Mouse (Mus musculus) T-helper 17 cell (primary cell): ENCODE measurements around the gene Msi2.

Experiments
- in situ Hi-C, 2 experiments: fragments of 300-600 bp; cut with MboI, MseI; formaldehyde crosslinking; loops; 1 replicate in 1 of 2; 2 replicates in 1 of 2; pipeline ENCODE4 v1.15.1; 2025; ENCODE audit warnings: high pct_unique_total_duplicates in 2 of 2

Gene Msi2

GRCm38 (mm10) chr11:88594010-88594409, 124.3 kb downstream of the Msi2 start:
- in situ Hi-C loops: no loop called here

GRCm38 (mm10) chr11:88592099-88592498, 126.2 kb downstream of the Msi2 start:
- in situ Hi-C loops: no loop called here

- in situ Hi-C loops: no loop called here
These were observed 127.7 kb downstream of the Msi2 start for GRCm38 (mm10) chr11:88590647-88591046.

GRCm38 (mm10) chr11:88589641-88590040, 128.7 kb downstream of the Msi2 start:
- in situ Hi-C loops: loop anchor here in 1 of 2 experiments (5.0 kb wide), 1 partner anchor 37 kb away; no protein-coding TSS in a partner anchor

GRCm38 (mm10) chr11:88588688-88589210, 129.6 kb downstream of the Msi2 start:
- in situ Hi-C loops: loop anchor here in 1 of 2 experiments (5.0 kb wide), 1 partner anchor 36 kb away; no protein-coding TSS in a partner anchor

- in situ Hi-C loops: loop anchor here in 1 of 2 experiments (5.0 kb wide), 1 partner anchor 35 kb away; no protein-coding TSS in a partner anchor
These were observed 130.6 kb downstream of the Msi2 start for GRCm38 (mm10) chr11:88587710-88588109.

- in situ Hi-C loops: loop anchor here in 1 of 2 experiments (5.0 kb wide), 1 partner anchor 34 kb away; no protein-coding TSS in a partner anchor
These were observed 132.4 kb downstream of the Msi2 start for GRCm38 (mm10) chr11:88585880-88586279.

- in situ Hi-C loops: loop anchor here in 1 of 2 experiments (5.0 kb wide), 1 partner anchor 33 kb away; no protein-coding TSS in a partner anchor
These were observed 133.1 kb downstream of the Msi2 start for GRCm38 (mm10) chr11:88585171-88585632.

GRCm38 (mm10) chr11:88583866-88584265, 134.4 kb downstream of the Msi2 start:
- in situ Hi-C loops: no loop called here

GRCm38 (mm10) chr11:88583259-88583833, 135.0 kb downstream of the Msi2 start:
- in situ Hi-C loops: no loop called here

GRCm38 (mm10) chr11:88582781-88583180, 135.5 kb downstream of the Msi2 start:
- in situ Hi-C loops: no loop called here

GRCm38 (mm10) chr11:88582021-88582707, 136.1 kb downstream of the Msi2 start:
- in situ Hi-C loops: no loop called here

- in situ Hi-C loops: no loop called here
These were observed 136.9 kb downstream of the Msi2 start for GRCm38 (mm10) chr11:88581375-88581774.

- in situ Hi-C loops: loop anchor here in 1 of 2 experiments (10.0 kb wide), 1 partner anchor 1004 kb away; no protein-coding TSS in a partner anchor
These were observed 139.6 kb downstream of the Msi2 start for GRCm38 (mm10) chr11:88578700-88579099.

GRCm38 (mm10) chr11:88577076-88577475, 141.2 kb downstream of the Msi2 start:
- in situ Hi-C loops: loop anchor here in 1 of 2 experiments (10.0 kb wide), 1 partner anchor 1002 kb away; no protein-coding TSS in a partner anchor

- in situ Hi-C loops: loop anchor here in 1 of 2 experiments (10.0 kb wide), 1 partner anchor 1002 kb away; no protein-coding TSS in a partner anchor
These were observed 141.9 kb downstream of the Msi2 start for GRCm38 (mm10) chr11:88576233-88576998.

GRCm38 (mm10) chr11:88574575-88575360, 143.5 kb downstream of the Msi2 start:
- in situ Hi-C loops: loop anchor here in 1 of 2 experiments (10.0 kb wide), 1 partner anchor 1000 kb away; no protein-coding TSS in a partner anchor

- in situ Hi-C loops: loop anchor here in 1 of 2 experiments (10.0 kb wide), 1 partner anchor 998 kb away; no protein-coding TSS in a partner anchor
These were observed 145.3 kb downstream of the Msi2 start for GRCm38 (mm10) chr11:88573013-88573412.

GRCm38 (mm10) chr11:88572461-88572860, 145.9 kb downstream of the Msi2 start:
- in situ Hi-C loops: loop anchor here in 1 of 2 experiments (10.0 kb wide), 1 partner anchor 998 kb away; no protein-coding TSS in a partner anchor

- in situ Hi-C loops: loop anchor here in 1 of 2 experiments (10.0 kb wide), 1 partner anchor 996 kb away; no protein-coding TSS in a partner anchor
These were observed 147.6 kb downstream of the Msi2 start for GRCm38 (mm10) chr11:88570715-88571202.
